Mouse (Mus musculus): ENCODE results near the gene Gemin5.

DNA sequence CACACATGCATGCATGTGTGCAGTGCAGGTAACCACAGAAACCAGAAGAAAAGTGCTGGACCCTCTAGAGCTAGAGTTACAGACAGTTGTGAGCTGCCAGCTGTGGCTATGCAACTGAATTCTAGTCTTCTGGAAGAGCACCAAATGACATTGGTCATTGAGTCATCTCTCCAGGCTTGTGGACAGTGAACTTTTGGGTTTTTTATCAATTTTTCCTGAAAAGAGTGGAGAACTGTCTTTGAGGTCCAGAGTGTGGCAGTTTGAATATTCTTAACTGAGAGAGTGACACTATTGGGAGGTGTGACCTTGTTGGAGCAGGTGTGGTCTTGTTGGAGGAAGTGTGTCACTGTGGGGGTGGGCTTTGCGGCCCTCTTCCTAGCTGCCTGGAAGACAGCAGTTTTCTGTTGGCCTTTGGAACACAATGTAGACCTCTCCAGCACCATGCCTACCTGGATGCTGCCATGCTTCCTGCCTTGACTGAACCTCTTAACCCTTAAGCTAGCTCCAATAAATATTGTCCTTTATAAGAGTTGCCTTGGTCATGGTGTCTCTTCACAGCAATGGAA, 42.1 kb upstream of the Gemin5 start:
- TF ChIP-seq CTCF (IDR thresholded peaks at IDR 0.05; ENCODE audit: low read depth) (no peak), EP300 (IDR thresholded peaks at IDR 0.05; ENCODE audit: low read depth) (no peak)
